Mouse (Mus musculus): ENCODE data around the gene Cox7a1. TPM values are rescaled to one million over a fixed set of nuclear protein-coding genes. Genes with fewer than 3 reads are reported as not detected.

Cox7a1 gene
- 1.9 and 4.1 TPM in 2 replicates for polyA plus RNA-seq (2012; rRNA removed)

GRCm38 (mm10) chr7:30183879-30184289, at the start of gene Cox7a1:
Cox7a1 (plus strand) TSS chr7:30184144.

GRCm38 (mm10) chr7:30169583-30170282, 14.2 kb upstream of the Cox7a1 start, which contains the start of gene Zfp146:
Zfp146 (minus strand) TSS chr7:30169750.

GRCm38 (mm10) chr7:30198481-30198971, 14.6 kb downstream of the Cox7a1 start, which contains the start of gene Capns1:
Capns1 (minus strand) TSS chr7:30198811.

GRCm38 (mm10) chr7:30231669-30232454, 47.9 kb downstream of the Cox7a1 start, which contains the start of the genes Polr2i and Tbcb:
Polr2i (plus strand) TSS chr7:30231948.
Tbcb (minus strand) TSS chr7:30232272.

GRCm38 (mm10) chr7:30235625-30236024, 51.7 kb downstream of the Cox7a1 start, which contains the start of gene Ovol3:
Ovol3 (minus strand) TSS chr7:30235725.

Other genes with a start within 250 kb of the Cox7a1 start
- gene Zfp74, start 230.1 kb upstream of the Cox7a1 start, polyA plus RNA-seq (2012; rRNA removed) = 13.7 and 13.9 TPM in 2 replicates
- 7.1 and 9.3 TPM in 2 replicates for gene Zfp568, start 200.2 kb upstream of the Cox7a1 start, polyA plus RNA-seq (2012; rRNA removed)
- 11.1 and 12.6 TPM in 2 replicates for gene Zfp14, start 132.8 kb upstream of the Cox7a1 start, polyA plus RNA-seq (2012; rRNA removed)
- gene Zfp82, start 111.2 kb upstream of the Cox7a1 start, polyA plus RNA-seq (2012; rRNA removed) = 4.7 and 5.0 TPM in 2 replicates
- 0.91 and 1.6 TPM in 2 replicates for gene Gm26920, start 93.7 kb upstream of the Cox7a1 start, polyA plus RNA-seq (2012; rRNA removed)
- gene Zfp566, start 93.6 kb upstream of the Cox7a1 start, polyA plus RNA-seq (2012; rRNA removed) = 11.5 and 12.7 TPM in 2 replicates
- 54.6 and 58.2 TPM in 2 replicates for gene Zfp260, start 89.4 kb upstream of the Cox7a1 start, polyA plus RNA-seq (2012; rRNA removed)
- 7.0 and 9.3 TPM in 2 replicates for gene Zfp382, start 62.2 kb upstream of the Cox7a1 start, polyA plus RNA-seq (2012; rRNA removed)
- gene Zfp146, start 14.4 kb upstream of the Cox7a1 start, polyA plus RNA-seq (2012; rRNA removed) = 89.7 and 96.2 TPM in 2 replicates
- 273 and 310 TPM in 2 replicates for gene Capns1, start 14.7 kb downstream of the Cox7a1 start, polyA plus RNA-seq (2012; rRNA removed)
- gene Polr2i, start 47.8 kb downstream of the Cox7a1 start, polyA plus RNA-seq (2012; rRNA removed) = 269 and 294 TPM in 2 replicates
- gene Tbcb, start 48.1 kb downstream of the Cox7a1 start, polyA plus RNA-seq (2012; rRNA removed) = 193 and 204 TPM in 2 replicates
- 0.12 and 0.14 TPM in 2 replicates for gene Ovol3, start 51.6 kb downstream of the Cox7a1 start, polyA plus RNA-seq (2012; rRNA removed)
- 0.13 and 0.17 TPM in 2 replicates for gene Thap8, start 96.0 kb downstream of the Cox7a1 start, polyA plus RNA-seq (2012; rRNA removed)
- 18.4 and 23.7 TPM in 2 replicates for gene Wdr62, start 96.3 kb downstream of the Cox7a1 start, polyA plus RNA-seq (2012; rRNA removed)
- gene Clip3, start 107.6 kb downstream of the Cox7a1 start, polyA plus RNA-seq (2012; rRNA removed) = 205 and 218 TPM in 2 replicates
- gene Alkbh6, start 124.6 kb downstream of the Cox7a1 start, polyA plus RNA-seq (2012; rRNA removed) = 139 and 146 TPM in 2 replicates
- gene Syne4, start 130.7 kb downstream of the Cox7a1 start, polyA plus RNA-seq (2012; rRNA removed) = 31.1 and 59.8 TPM in 2 replicates
- 0.53 and 0.69 TPM in 2 replicates for gene E130208F15Rik, start 137.6 kb downstream of the Cox7a1 start, polyA plus RNA-seq (2012; rRNA removed)
- 21.2 and 23.7 TPM in 2 replicates for gene Sdhaf1, start 139.8 kb downstream of the Cox7a1 start, polyA plus RNA-seq (2012; rRNA removed)
- 21.5 and 22.5 TPM in 2 replicates for gene Lrfn3, start 178.6 kb downstream of the Cox7a1 start, polyA plus RNA-seq (2012; rRNA removed)
- gene Tyrobp, start 229.6 kb downstream of the Cox7a1 start, polyA plus RNA-seq (2012; rRNA removed) = 28.6 and 28.9 TPM in 2 replicates
- 0.79 and 0.81 TPM in 2 replicates for gene Hcst, start 235.7 kb downstream of the Cox7a1 start, polyA plus RNA-seq (2012; rRNA removed)
- 2.7 TPM in 2 replicates for gene Nfkbid, start 237.6 kb downstream of the Cox7a1 start, polyA plus RNA-seq (2012; rRNA removed)

Measured in central nervous system, embryonic 14 days (tissue).